Mouse (Mus musculus) liver, embryonic 12.5 days (tissue): ENCODE measurements around the gene Zfp687. TPM values are rescaled to one million over a fixed set of nuclear protein-coding genes. Genes with fewer than 3 reads are reported as not detected.
A peak's percentile ranks its signal among the peaks of the same experiment; 100 is the strongest.

ENCODE experiments used
- ATAC-seq: fragments of 200-750 bp; cut with Nextera tagmentation; 2 replicates; pipeline ENCODE4 v1.8.0; 2017; ENCODE audit warnings: moderate number of reproducible peaks, mild to moderate bottlenecking, moderate library complexity
- H3K27ac ChIP-seq: fragments of 300-500 bp; sonication (generic); 2 replicates; pipeline ENCODE4 v1.5.1; 2016; ENCODE audit warnings: mild to moderate bottlenecking
- H3K27me3 ChIP-seq: fragments of 300-500 bp; sonication (generic); replicated peaks from 2 replicates; pipeline ENCODE4 v1.6.1; 2016; ENCODE audit warnings: mild to moderate bottlenecking, moderate library complexity
- H3K36me3 ChIP-seq: fragments of 300-500 bp; sonication (generic); 2 replicates; pipeline ENCODE4 v1.6.1; 2016; ENCODE audit warnings: mild to moderate bottlenecking, moderate library complexity
- H3K4me1 ChIP-seq: fragments of 300-500 bp; sonication (generic); 2 replicates; pipeline ENCODE4 v1.6.1; 2016
- H3K4me2 ChIP-seq: fragments of 300-500 bp; sonication (generic); 2 replicates; pipeline ENCODE4 v1.6.1; 2016; ENCODE audit warnings: mild to moderate bottlenecking, moderate library complexity
- H3K4me3 ChIP-seq: fragments of 300-500 bp; sonication (generic); 2 replicates; pipeline ENCODE4 v1.5.1; 2016; ENCODE audit warnings: mild to moderate bottlenecking, moderate library complexity
- H3K9ac ChIP-seq: fragments of 300-500 bp; sonication (generic); 2 replicates; pipeline ENCODE4 v1.6.1; 2016; ENCODE audit warnings: mild to moderate bottlenecking, moderate library complexity
- H3K9me3 ChIP-seq: fragments of 300-500 bp; sonication (generic); replicated peaks from 2 replicates; pipeline ENCODE4 v1.6.1; 2016; ENCODE audit warnings: mild to moderate bottlenecking, moderate library complexity
- WGBS: fragments of 180-500 bp; shearing (Covaris S2); methylation state at CpG from one replicate; pipeline ENCODE4 v1.1.7; 2016; ENCODE audit not compliant: insufficient replicate concordance; 5-methylcytosine and 5-hydroxymethylcytosine counted together
- polyA plus RNA-seq: library from polyadenylated mRNA; unstranded; fragments of >200 nt; fragmentation: Nextera tagmentation; extraction: Ambion mirVana; gene quantifications from 2 replicates; pipeline ENCODE4 v1.2.1, GENCODE M21; 2016

Gene Zfp687
- 12.6 and 14.4 TPM in 2 replicates for polyA plus RNA-seq

GRCm38 (mm10) chr3:95015337-95015872 lies at the start of gene Zfp687:
Gene Zfp687 (minus strand): TSS chr3:95015448.
- Histone ChIP-seq H3K27me3 (no peaks in the 10 kb centered on the region), H3K4me2 (peak within 1 kb of the TSS; percentile 97), H3K9me3 (no peaks in the 10 kb centered on the region), H3K36me3 (peaks cover 33% of the 10 kb centered on the region), H3K9ac (peak within 1 kb of the TSS; percentile 87), H3K27ac (peak within 1 kb of the TSS; percentile 97), H3K4me3 (peak within 1 kb of the TSS; percentile 91), H3K4me1 (peaks cover 46% of the 10 kb centered on the region)
- peak; percentile 98 for ATAC-seq
- WGBS, result under 1% methylated on average over 37 of the region's 37 CpGs

GRCm38 (mm10) chr3:95063741-95064140 lies 48.5 kb upstream of the Zfp687 start:
- Histone ChIP-seq H3K36me3 (peaks cover 99% of the 10 kb centered on the region), H3K4me2 (no peak overlapping the region), H3K4me3 (no peak overlapping the region), H3K9ac (no peak overlapping the region), H3K27me3 (no peaks in the 10 kb centered on the region), H3K27ac (no peak overlapping the region), H3K9me3 (no peaks in the 10 kb centered on the region), H3K4me1 (no peaks in the 10 kb centered on the region)
- no peak for ATAC-seq
- whole genome bisulfite sequencing, result 90% methylated on average over 4 of the region's 4 CpGs

- ATAC-seq, result no peak
- Histone ChIP-seq H3K4me2 (no peak overlapping the region), H3K36me3 (peaks cover 62% of the 10 kb centered on the region), H3K27ac (no peak overlapping the region), H3K9ac (no peak overlapping the region), H3K9me3 (no peaks in the 10 kb centered on the region), H3K4me3 (no peak overlapping the region), H3K4me1 (peaks cover 34% of the 10 kb centered on the region), H3K27me3 (no peaks in the 10 kb centered on the region)
- 82% methylated on average over 8 of the region's 8 CpGs for WGBS
Measured at GRCm38 (mm10) chr3:95058078-95058477, 42.8 kb upstream of the Zfp687 start.

- Histone ChIP-seq H3K27me3 (no peaks in the 10 kb centered on the region), H3K27ac (peak overlapping the region; percentile 27; the same call in 1 of the 2 replicates), H3K36me3 (peaks cover 44% of the 10 kb centered on the region), H3K9ac (no peak overlapping the region), H3K4me2 (no peak overlapping the region), H3K9me3 (no peaks in the 10 kb centered on the region), H3K4me3 (no peak overlapping the region), H3K4me1 (peaks cover 44% of the 10 kb centered on the region)
- no peak for ATAC-seq
- 62% methylated on average over 7 of the region's 7 CpGs for WGBS
Measured at GRCm38 (mm10) chr3:95056275-95056674, 41.0 kb upstream of the Zfp687 start.

- 12% methylated on average over 10 of the region's 10 CpGs for WGBS
- ATAC-seq, result peak; percentile 92
- peak overlapping the region; percentile 71 for H3K27ac ChIP-seq
- no peaks in the 10 kb centered on the region for H3K9me3 ChIP-seq
- peak overlapping the region; percentile 48 for H3K4me2 ChIP-seq
- peak overlapping the region; percentile 54 for H3K9ac ChIP-seq
- no peaks in the 10 kb centered on the region for H3K27me3 ChIP-seq
- peaks cover 51% of the 10 kb centered on the region for H3K4me1 ChIP-seq
- 0 out of 2 replicates have a peak overlapping the region, but pooled peaks have one; percentile 6 for H3K4me3 ChIP-seq
- peaks cover 28% of the 10 kb centered on the region for H3K36me3 ChIP-seq
Measured at GRCm38 (mm10) chr3:95054481-95055260, 39.4 kb upstream of the Zfp687 start.

- no peak overlapping the region for H3K4me3 ChIP-seq
- WGBS, result 33% methylated on average over 3 of the region's 3 CpGs
- H3K4me1 ChIP-seq, result peaks cover 51% of the 10 kb centered on the region
- H3K27ac ChIP-seq, result no peak overlapping the region
- H3K9ac ChIP-seq, result no peak overlapping the region
- no peaks in the 10 kb centered on the region for H3K9me3 ChIP-seq
- ATAC-seq, result no peak; the same call in 1 of the 2 replicates
- H3K27me3 ChIP-seq, result 0 out of 2 replicates have a peak, but pooled peaks cover 3% of the 10 kb centered on the region
- H3K4me2 ChIP-seq, result no peak overlapping the region
- peaks cover 19% of the 10 kb centered on the region for H3K36me3 ChIP-seq
Measured at GRCm38 (mm10) chr3:95053701-95054100, 38.5 kb upstream of the Zfp687 start.

- Histone ChIP-seq H3K4me3 (no peak overlapping the region), H3K9me3 (no peaks in the 10 kb centered on the region), H3K27ac (no peak overlapping the region), H3K4me1 (peaks cover 55% of the 10 kb centered on the region), H3K36me3 (peaks cover 12% of the 10 kb centered on the region), H3K27me3 (0 out of 2 replicates have a peak, but pooled peaks cover 3% of the 10 kb centered on the region), H3K9ac (no peak overlapping the region), H3K4me2 (no peak overlapping the region)
- WGBS, result 23% methylated on average over 1 of the region's 1 CpGs
- no peak for ATAC-seq
Measured at GRCm38 (mm10) chr3:95052959-95053358, 37.7 kb upstream of the Zfp687 start.

GRCm38 (mm10) chr3:95047914-95048313 lies 32.7 kb upstream of the Zfp687 start:
- Histone ChIP-seq H3K27ac (no peak overlapping the region), H3K9me3 (no peaks in the 10 kb centered on the region), H3K4me3 (no peak overlapping the region), H3K4me1 (peaks cover 53% of the 10 kb centered on the region), H3K9ac (no peak overlapping the region), H3K4me2 (no peak overlapping the region), H3K27me3 (0 out of 2 replicates have a peak, but pooled peaks cover 3% of the 10 kb centered on the region), H3K36me3 (no peaks in the 10 kb centered on the region)
- no peak for ATAC-seq
- WGBS, result 82% methylated on average over 3 of the region's 3 CpGs

GRCm38 (mm10) chr3:95046462-95047057 lies 31.3 kb upstream of the Zfp687 start:
- WGBS, result 20% methylated on average over 11 of the region's 11 CpGs
- Histone ChIP-seq H3K27ac (peak overlapping the region; percentile 83), H3K4me3 (peak overlapping the region; percentile 26), H3K36me3 (no peaks in the 10 kb centered on the region), H3K9ac (peak overlapping the region; percentile 46), H3K4me2 (peak overlapping the region; percentile 63), H3K9me3 (no peaks in the 10 kb centered on the region), H3K4me1 (peaks cover 52% of the 10 kb centered on the region), H3K27me3 (0 out of 2 replicates have a peak, but pooled peaks cover 3% of the 10 kb centered on the region)
- peak; percentile 17; the same call in 1 of the 2 replicates for ATAC-seq

- peaks cover 23% of the 10 kb centered on the region for H3K36me3 ChIP-seq
- H3K27ac ChIP-seq, result peak overlapping the region; percentile 83
- H3K9ac ChIP-seq, result no peak overlapping the region
- no peak overlapping the region for H3K4me3 ChIP-seq
- no peaks in the 10 kb centered on the region for H3K9me3 ChIP-seq
- H3K4me1 ChIP-seq, result peaks cover 55% of the 10 kb centered on the region
- ATAC-seq, result no peak
- H3K4me2 ChIP-seq, result peak overlapping the region; percentile 69; the same call in 1 of the 2 replicates
- H3K27me3 ChIP-seq, result no peaks in the 10 kb centered on the region
- 56% methylated on average over 6 of the region's 6 CpGs for WGBS
Measured at GRCm38 (mm10) chr3:95043251-95043650, 28.0 kb upstream of the Zfp687 start.

- ATAC-seq, result peak; percentile 53
- Histone ChIP-seq H3K36me3 (peaks cover 27% of the 10 kb centered on the region), H3K9ac (peak overlapping the region; percentile 54), H3K27ac (peak overlapping the region; percentile 83), H3K4me2 (peak overlapping the region; percentile 69), H3K27me3 (no peaks in the 10 kb centered on the region), H3K4me3 (peak overlapping the region; percentile 69), H3K4me1 (peaks cover 51% of the 10 kb centered on the region), H3K9me3 (no peaks in the 10 kb centered on the region)
- WGBS, result 9% methylated on average over 7 of the region's 7 CpGs
Measured at GRCm38 (mm10) chr3:95042838-95043229, 27.6 kb upstream of the Zfp687 start.
